Mouse (Mus musculus): ENCODE measurements around the gene Zfp354c.

GRCm38 (mm10) chr11:50768995-50769749 is 58.4 kb downstream of the Zfp354c start:
- TF ChIP-seq CTCF (IDR thresholded peaks at IDR 0.05; ENCODE audit: low read depth) (peak; percentile 97), EP300 (IDR thresholded peaks at IDR 0.05; ENCODE audit: low read depth) (no peak)

All from heart, postnatal 0 days (tissue).